Mouse (Mus musculus): ENCODE results near the gene Lims1. TPM values are rescaled to one million over a fixed set of nuclear protein-coding genes. Genes with fewer than 3 reads are reported as not detected.

Gene Lims1
- polyA plus RNA-seq (2012; rRNA removed): 0.70 and 2.1 TPM in 2 replicates

GRCm38 (mm10) chr10:58323028-58323991 lies at the start of gene Lims1:
Gene Lims1, plus strand, starts transcription at chr10:58323466.

GRCm38 (mm10) chr10:58446384-58447279 lies 123.4 kb downstream of the Lims1 start, which contains the start of gene Ranbp2:
Gene Ranbp2, plus strand, starts transcription at chr10:58446920.

Other genes with a start within 250 kb of the Lims1 start
- gene AW822073, start 98.5 kb upstream of the Lims1 start, polyA plus RNA-seq (2012; rRNA removed): 0.17 TPM in 1 of 2 replicates, not detected in the other
- gene Duxf3, start 90.8 kb upstream of the Lims1 start, polyA plus RNA-seq (2012; rRNA removed): not detected in 2 replicates
- gene Gm4981, start 86.8 kb upstream of the Lims1 start, polyA plus RNA-seq (2012; rRNA removed): not detected in 2 replicates
- 1.6 and 2.2 TPM in 2 replicates for gene Gcc2, start 68.0 kb upstream of the Lims1 start, polyA plus RNA-seq (2012; rRNA removed)
- 0.13 and 0.42 TPM in 2 replicates for gene Ranbp2, start 123.5 kb downstream of the Lims1 start, polyA plus RNA-seq (2012; rRNA removed)
- 0.03 TPM in 1 of 2 replicates, not detected in the other for gene Ccdc138, start 174.5 kb downstream of the Lims1 start, polyA plus RNA-seq (2012; rRNA removed)

Measured in stomach, adult 2 months (tissue).